Mouse (Mus musculus) lung, embryonic 15.5 days (tissue): ENCODE results near the gene Cda. TPM values are rescaled to one million over a fixed set of nuclear protein-coding genes. Genes with fewer than 3 reads are reported as not detected.
"Not testable (repeated sequence)": the region's sequence is repeated elsewhere in the genome, so short reads cannot be mapped to it uniquely, and the experiment has no call there.

ENCODE experiments used
- ATAC-seq: fragments of 200-750 bp; cut with Nextera tagmentation; 2 replicates; pipeline ENCODE4 v1.8.0; 2017; ENCODE audit warnings: moderate number of reproducible peaks, borderline replicate concordance; ENCODE audit not compliant: low FRiP score, low TSS enrichment; ENCODE audit errors: extremely low read depth
- H3K27ac ChIP-seq: fragments of 300-500 bp; sonication (generic); 2 replicates; pipeline ENCODE4 v1.5.1; 2015; ENCODE audit warnings: moderate library complexity, mild to moderate bottlenecking, inconsistent platforms
- H3K27me3 ChIP-seq: fragments of 300-500 bp; sonication (generic); 2 replicates; pipeline ENCODE4 v1.6.1; 2015; ENCODE audit warnings: inconsistent platforms
- H3K36me3 ChIP-seq: fragments of 300-500 bp; sonication (generic); 2 replicates; pipeline ENCODE4 v1.6.1; 2015; ENCODE audit warnings: inconsistent platforms
- H3K4me1 ChIP-seq: fragments of 300-500 bp; sonication (generic); 2 replicates; pipeline ENCODE4 v1.6.1; 2015; ENCODE audit warnings: inconsistent platforms
- H3K4me2 ChIP-seq: fragments of 300-500 bp; sonication (generic); 2 replicates; pipeline ENCODE4 v1.6.1; 2015; ENCODE audit warnings: inconsistent platforms, mild to moderate bottlenecking, moderate library complexity
- H3K4me3 ChIP-seq: fragments of 300-500 bp; sonication (generic); 2 replicates; pipeline ENCODE4 v1.5.1; 2015; ENCODE audit warnings: mild to moderate bottlenecking, inconsistent platforms
- H3K9ac ChIP-seq: fragments of 300-500 bp; sonication (generic); 2 replicates; pipeline ENCODE4 v1.6.1; 2015; ENCODE audit warnings: inconsistent platforms
- H3K9me3 ChIP-seq: fragments of 300-500 bp; sonication (generic); 2 replicates; pipeline ENCODE4 v1.6.1; 2016; ENCODE audit warnings: inconsistent platforms
- WGBS: fragments of 180-500 bp; shearing (Covaris S2); methylation state at CpG from one replicate; pipeline ENCODE4 v1.1.7; 2015; 5-methylcytosine and 5-hydroxymethylcytosine counted together
- polyA plus RNA-seq: library from polyadenylated mRNA; unstranded; fragments of >200 nt; fragmentation: Nextera tagmentation; extraction: Ambion mirVana; gene quantifications from 2 replicates; pipeline ENCODE4 v1.2.1, GENCODE M21; 2015

The Cda gene
- polyA plus RNA-seq, 1 experiment from 2014 or later = 22.9 TPM

- Histone ChIP-seq H3K4me2 (no peak overlapping the region), H3K4me3 (no peak overlapping the region), H3K4me1 (peaks cover 6% of the 10 kb centered on the region), H3K27me3 (peaks cover 21% of the 10 kb centered on the region), H3K27ac (no peak overlapping the region), H3K36me3 (no peaks in the 10 kb centered on the region), H3K9me3 (no peaks in the 10 kb centered on the region), H3K9ac (no peak overlapping the region)
- WGBS = 16% methylated on average over 15 of the region's 15 CpGs
- no peak for ATAC-seq
Observed at GRCm38 (mm10) chr4:138330264-138330671, 37.5 kb downstream of the Cda start.

GRCm38 (mm10) chr4:138327891-138328470 lies 39.8 kb downstream of the Cda start:
- 62% methylated on average over 7 of the region's 7 CpGs for WGBS
- no peak overlapping the region; the same call in 1 of the 2 replicates for H3K27ac ChIP-seq
- H3K4me1 ChIP-seq = peaks cover 13% of the 10 kb centered on the region
- no peak for ATAC-seq
- no peak overlapping the region for H3K9ac ChIP-seq
- no peaks in the 10 kb centered on the region for H3K9me3 ChIP-seq
- H3K36me3 ChIP-seq = no peaks in the 10 kb centered on the region
- peak overlapping the region; percentile 43 for H3K4me2 ChIP-seq
- peak overlapping the region; percentile 29 for H3K4me3 ChIP-seq
- H3K27me3 ChIP-seq = peaks cover 21% of the 10 kb centered on the region

- not testable (repeated sequence) for H3K27ac ChIP-seq, H3K4me3 ChIP-seq, H3K36me3 ChIP-seq, ATAC-seq, H3K9me3 ChIP-seq, H3K4me2 ChIP-seq, H3K9ac ChIP-seq
- peaks cover 21% of the 10 kb centered on the region for H3K27me3 ChIP-seq
- WGBS = 72% methylated on average over 8 of the region's 12 CpGs
- H3K4me1 ChIP-seq = peaks cover 13% of the 10 kb centered on the region
Observed at GRCm38 (mm10) chr4:138327155-138327554, 40.6 kb downstream of the Cda start.

DNA sequence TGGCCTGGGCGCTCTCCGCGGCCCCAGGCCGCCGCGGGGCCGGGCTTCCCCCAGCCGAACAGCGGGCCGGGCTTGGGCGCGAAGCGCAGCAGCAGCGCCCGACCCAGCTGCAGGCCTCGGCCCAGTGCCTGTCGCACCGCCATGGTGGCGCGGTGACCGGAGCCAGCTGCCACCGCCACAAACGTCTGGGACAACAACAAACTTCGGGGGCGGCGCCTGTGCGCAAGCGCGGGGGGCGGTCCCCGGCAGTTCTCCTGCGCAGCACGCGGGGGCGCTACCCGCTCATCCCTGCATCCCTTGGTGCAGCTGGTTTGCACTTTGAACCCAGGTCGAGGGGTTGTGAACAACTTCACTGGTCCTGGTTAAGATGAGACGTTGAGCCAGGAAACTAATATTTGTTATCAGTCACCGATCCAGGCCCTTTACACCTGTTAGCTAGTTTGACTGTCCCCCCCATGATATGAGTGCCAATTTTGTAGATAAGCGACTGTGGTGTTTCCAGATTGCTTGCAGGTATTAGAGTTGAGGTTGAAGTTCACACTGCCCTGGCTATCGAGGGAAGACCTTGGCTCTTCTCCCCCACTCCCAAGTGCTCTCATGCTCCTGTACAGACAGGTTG lies 41.6 kb downstream of the Cda start, which contains the start of gene Pink1:
TSS of gene Pink1 (minus strand) at position 231 of the 619 bp plus-strand sequence.
- 3% methylated on average over 41 of the region's 41 CpGs for WGBS
- Histone ChIP-seq H3K27ac (peak within 1 kb of the TSS; percentile 99), H3K4me1 (peaks cover 13% of the 10 kb centered on the region), H3K27me3 (peaks cover 13% of the 10 kb centered on the region), H3K36me3 (no peaks in the 10 kb centered on the region), H3K4me2 (peak within 1 kb of the TSS; percentile 75), H3K4me3 (peak within 1 kb of the TSS; percentile 97), H3K9me3 (no peaks in the 10 kb centered on the region), H3K9ac (peak within 1 kb of the TSS; percentile 79)
- ATAC-seq = peak; percentile 77

- H3K4me3 ChIP-seq = peak overlapping the region; percentile 97
- under 1% methylated on average over 45 of the region's 45 CpGs for WGBS
Observed at GRCm38 (mm10) chr4:138325466-138326076, 42.2 kb downstream of the Cda start.

DNA sequence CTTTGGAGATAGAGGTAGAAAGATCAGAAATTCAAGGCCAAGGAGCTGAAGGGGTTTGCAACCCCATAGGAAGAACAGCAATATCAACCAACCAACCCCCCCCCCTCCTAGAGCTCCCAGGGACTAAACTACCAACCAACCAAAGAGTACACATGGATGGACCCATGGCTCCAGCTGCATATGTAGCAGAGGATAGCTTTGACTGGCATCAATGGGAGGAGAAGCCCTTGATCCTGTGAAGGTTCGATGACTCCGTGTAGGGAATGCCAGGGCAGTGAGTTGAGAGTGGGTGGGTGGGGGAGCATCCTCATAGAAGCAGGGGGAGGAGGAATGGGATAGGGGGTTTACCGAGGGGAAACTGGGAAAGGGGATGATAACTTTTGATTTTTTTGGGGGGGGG lies 43.3 kb downstream of the Cda start:
- no peak overlapping the region for H3K4me2 ChIP-seq
- H3K9ac ChIP-seq = no peak overlapping the region

More at GRCm38 (mm10) chr4:138325466-138326076, 42.2 kb downstream of the Cda start:
- Histone ChIP-seq H3K27me3 (peaks cover 7% of the 10 kb centered on the region), H3K27ac (peak overlapping the region; percentile 99), H3K36me3 (no peaks in the 10 kb centered on the region), H3K4me1 (peaks cover 17% of the 10 kb centered on the region), H3K9ac (peak overlapping the region; percentile 79), H3K4me2 (peak overlapping the region; percentile 75), H3K9me3 (no peaks in the 10 kb centered on the region)
- peak; percentile 95 for ATAC-seq

GRCm38 (mm10) chr4:138323753-138324152 lies 44.0 kb downstream of the Cda start:
- Histone ChIP-seq H3K9me3 (no peaks in the 10 kb centered on the region), H3K27me3 (no peaks in the 10 kb centered on the region), H3K27ac (peak overlapping the region; percentile 66), H3K9ac (no peak overlapping the region), H3K4me2 (no peak overlapping the region), H3K4me3 (no peak overlapping the region), H3K36me3 (no peaks in the 10 kb centered on the region), H3K4me1 (peaks cover 19% of the 10 kb centered on the region)
- WGBS = 50% methylated on average over 4 of the region's 4 CpGs
- ATAC-seq = no peak

More for the DNA sequence above, 43.3 kb downstream of the Cda start:
- Histone ChIP-seq H3K27me3 (no peaks in the 10 kb centered on the region), H3K36me3 (no peaks in the 10 kb centered on the region), H3K4me3 (no peak overlapping the region), H3K9me3 (no peaks in the 10 kb centered on the region), H3K4me1 (peaks cover 19% of the 10 kb centered on the region), H3K27ac (peak overlapping the region; percentile 66; the same call in 1 of the 2 replicates)
- WGBS = 81% methylated on average over 3 of the region's 3 CpGs
- no peak for ATAC-seq

DNA sequence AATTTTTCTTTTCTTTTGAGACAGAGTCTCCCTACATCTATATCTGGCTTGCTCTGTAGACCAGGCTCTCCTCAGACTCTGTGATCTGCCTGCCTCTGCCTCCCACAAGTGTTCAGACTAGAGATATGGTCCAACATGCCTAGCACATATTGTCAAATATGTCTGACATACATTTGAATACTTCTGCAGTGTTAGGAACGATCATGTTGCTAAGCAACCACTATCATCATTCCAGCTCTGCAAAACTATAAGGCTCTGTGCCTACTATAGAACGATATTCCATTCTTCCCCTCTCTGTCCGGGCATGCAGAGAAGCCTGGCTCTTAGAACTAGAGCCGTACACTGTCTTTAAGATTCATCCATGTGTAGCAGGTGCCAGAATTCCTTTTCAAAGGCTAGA lies 45.1 kb downstream of the Cda start:
- Histone ChIP-seq H3K27ac (no peak overlapping the region), H3K36me3 (no peaks in the 10 kb centered on the region), H3K4me3 (no peak overlapping the region), H3K9ac (no peak overlapping the region), H3K27me3 (no peaks in the 10 kb centered on the region), H3K9me3 (no peaks in the 10 kb centered on the region), H3K4me1 (peaks cover 19% of the 10 kb centered on the region), H3K4me2 (no peak overlapping the region)
- 55% methylated on average over 4 of the region's 4 CpGs for WGBS
- no peak for ATAC-seq

DNA sequence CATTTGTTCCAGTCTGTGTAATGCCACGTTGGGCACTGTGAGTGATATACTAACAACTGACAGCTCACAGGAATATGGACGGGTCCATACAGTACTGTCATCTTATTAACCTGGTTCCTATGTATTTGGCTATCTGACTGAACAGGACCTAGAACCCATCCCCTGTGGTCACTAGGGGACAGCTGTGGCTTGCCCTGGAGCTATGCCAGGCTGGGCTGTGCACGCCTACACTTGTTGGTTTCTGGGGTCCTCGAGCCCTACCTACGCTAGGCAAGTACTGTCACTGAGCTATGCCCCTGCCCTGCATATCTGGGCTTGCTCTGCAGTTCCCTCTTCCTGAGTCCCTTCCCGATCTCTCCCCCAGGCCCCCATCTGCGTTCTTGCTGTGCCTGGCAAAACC lies 46.3 kb downstream of the Cda start:
- Histone ChIP-seq H3K9me3 (no peaks in the 10 kb centered on the region), H3K4me2 (no peak overlapping the region), H3K27ac (no peak overlapping the region), H3K9ac (no peak overlapping the region), H3K36me3 (peaks cover 7% of the 10 kb centered on the region), H3K4me1 (peaks cover 17% of the 10 kb centered on the region), H3K27me3 (no peaks in the 10 kb centered on the region), H3K4me3 (no peak overlapping the region)
- ATAC-seq = no peak
- 61% methylated on average over 7 of the region's 7 CpGs for WGBS

GRCm38 (mm10) chr4:138320711-138321110 lies 47.1 kb downstream of the Cda start:
- ATAC-seq = no peak
- WGBS = 34% methylated on average over 11 of the region's 11 CpGs
- H3K36me3 ChIP-seq = peaks cover 9% of the 10 kb centered on the region
- no peak overlapping the region for H3K4me3 ChIP-seq
- no peak overlapping the region for H3K4me2 ChIP-seq
- no peak overlapping the region for H3K9ac ChIP-seq
- H3K27me3 ChIP-seq = no peaks in the 10 kb centered on the region
- peak overlapping the region; percentile 39; the same call in 1 of the 2 replicates for H3K27ac ChIP-seq
- H3K9me3 ChIP-seq = no peaks in the 10 kb centered on the region
- H3K4me1 ChIP-seq = peaks cover 13% of the 10 kb centered on the region; the same call in 1 of the 2 replicates

DNA sequence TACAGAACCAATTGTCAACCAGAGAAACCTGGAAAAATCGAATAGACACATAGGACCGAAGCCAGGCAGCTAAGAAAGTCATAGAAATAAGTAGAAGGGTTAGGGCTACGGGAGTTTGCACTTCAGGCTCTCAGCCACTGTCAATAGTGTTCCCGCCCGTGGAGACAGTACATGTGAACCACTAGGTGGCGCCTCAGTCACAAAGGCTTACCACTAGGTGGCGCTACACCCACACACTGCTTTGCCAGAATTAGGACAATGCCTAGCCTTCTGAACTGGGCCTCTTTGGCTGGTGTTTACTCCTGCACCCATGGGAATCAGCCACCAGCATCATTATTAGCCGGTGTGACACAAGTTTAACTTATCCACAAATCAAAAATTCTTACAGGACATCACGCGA lies 48.3 kb downstream of the Cda start:
- Histone ChIP-seq H3K36me3 (peaks cover 12% of the 10 kb centered on the region), H3K27me3 (no peaks in the 10 kb centered on the region), H3K9me3 (no peaks in the 10 kb centered on the region), H3K4me3 (no peak overlapping the region), H3K4me2 (no peak overlapping the region), H3K4me1 (peaks cover 13% of the 10 kb centered on the region; the same call in 1 of the 2 replicates), H3K9ac (no peak overlapping the region), H3K27ac (no peak overlapping the region)
- ATAC-seq = no peak
- 33% methylated on average over 10 of the region's 10 CpGs for WGBS
